Mouse (Mus musculus) monocyte, adult 5-6 weeks (primary cell): Measurements from ENCODE around the gene Khdc4. TPM values are rescaled to one million over a fixed set of nuclear protein-coding genes. Genes with fewer than 3 reads are reported as not detected.
"Not testable (repeated sequence)": the region's sequence is repeated elsewhere in the genome, so short reads cannot be mapped to it uniquely, and the experiment has no call there.

Experiments used
- ATAC-seq: fragments of 153-309, 156-312 bp; replicated peaks from 2 replicates; pipeline ENCODE4 v1.8.0; 2017; ENCODE audit warnings: mild to moderate bottlenecking; ENCODE audit not compliant: low TSS enrichment, insufficient number of reproducible peaks, severe bottlenecking, poor library complexity, low FRiP score
- total RNA-seq: library from RNA; stranded (forward); fragments of 200-1000, 200-491, 200-594 nt; gene quantifications from 3 replicates; pipeline ENCODE4 v1.2.3, GENCODE M21; 2017

Gene Khdc4
- total RNA-seq, 1 experiment from 2014 or later = 82.8 TPM

GRCm38 (mm10) chr3:88714725-88715124 lies 29.1 kb downstream of the Khdc4 start:
- ATAC-seq = no peak

DNA sequence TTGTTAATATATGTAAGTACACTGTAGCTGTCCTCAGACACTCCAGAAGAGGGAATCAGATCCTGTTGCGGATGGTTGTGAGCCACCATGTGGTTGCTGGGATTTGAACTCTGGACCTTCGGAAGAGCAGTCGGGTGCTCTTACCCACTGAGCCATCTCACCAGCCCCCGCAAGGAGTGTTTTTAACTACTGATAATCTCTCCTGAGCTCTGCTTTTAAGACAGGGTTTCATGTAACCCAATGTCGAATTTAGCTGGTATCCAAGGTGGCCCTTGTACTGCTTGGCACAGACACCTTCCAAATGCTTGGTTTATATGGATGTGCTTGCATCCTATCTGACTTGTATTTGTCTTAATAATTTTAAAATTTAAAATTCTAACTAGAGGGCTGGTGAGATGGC lies 30.1 kb downstream of the Khdc4 start:
- not testable (repeated sequence) for ATAC-seq

DNA sequence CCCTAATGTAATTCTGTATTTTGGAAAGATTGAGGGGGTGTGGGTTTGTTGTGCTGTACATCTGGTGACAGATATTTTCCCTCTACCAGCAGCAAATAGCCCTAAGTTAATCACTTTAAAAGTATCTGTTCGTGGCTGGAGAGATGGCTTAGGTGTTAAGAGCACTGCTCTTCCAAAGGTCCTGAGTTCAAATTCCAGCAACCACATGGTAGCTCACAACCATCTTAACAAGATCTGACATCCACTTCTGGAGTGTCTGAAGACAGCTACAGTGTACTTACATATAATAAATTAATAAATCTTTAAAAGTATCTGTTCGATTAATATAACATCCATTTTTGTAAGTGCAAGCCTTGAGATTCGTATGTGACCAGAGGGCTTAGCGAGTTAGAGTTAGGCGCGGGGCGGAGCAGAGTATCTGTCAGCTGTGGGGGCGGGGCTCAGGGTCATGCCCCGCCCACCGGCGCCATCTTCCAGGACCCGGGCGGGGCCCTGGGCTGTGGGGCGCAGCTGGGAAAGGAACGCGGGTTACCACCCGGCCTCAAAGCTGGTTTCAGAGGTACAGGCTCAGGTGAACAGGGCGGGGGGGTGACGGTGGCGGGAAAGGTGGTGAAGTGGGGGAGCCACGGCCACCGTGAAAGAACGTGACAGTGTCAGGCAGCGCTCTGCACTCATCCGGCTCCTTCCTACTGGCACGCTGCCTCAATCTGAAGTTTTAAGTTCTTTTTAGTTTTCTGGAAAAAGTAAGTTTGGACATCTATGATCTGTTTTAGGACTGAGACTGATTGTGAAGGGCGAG lies 31.0 kb downstream of the Khdc4 start, which contains the start of gene Rit1:
Rit1 (plus strand) TSS at position 440 of the 799 bp plus-strand sequence.
- ATAC-seq = peak; percentile 89

DNA sequence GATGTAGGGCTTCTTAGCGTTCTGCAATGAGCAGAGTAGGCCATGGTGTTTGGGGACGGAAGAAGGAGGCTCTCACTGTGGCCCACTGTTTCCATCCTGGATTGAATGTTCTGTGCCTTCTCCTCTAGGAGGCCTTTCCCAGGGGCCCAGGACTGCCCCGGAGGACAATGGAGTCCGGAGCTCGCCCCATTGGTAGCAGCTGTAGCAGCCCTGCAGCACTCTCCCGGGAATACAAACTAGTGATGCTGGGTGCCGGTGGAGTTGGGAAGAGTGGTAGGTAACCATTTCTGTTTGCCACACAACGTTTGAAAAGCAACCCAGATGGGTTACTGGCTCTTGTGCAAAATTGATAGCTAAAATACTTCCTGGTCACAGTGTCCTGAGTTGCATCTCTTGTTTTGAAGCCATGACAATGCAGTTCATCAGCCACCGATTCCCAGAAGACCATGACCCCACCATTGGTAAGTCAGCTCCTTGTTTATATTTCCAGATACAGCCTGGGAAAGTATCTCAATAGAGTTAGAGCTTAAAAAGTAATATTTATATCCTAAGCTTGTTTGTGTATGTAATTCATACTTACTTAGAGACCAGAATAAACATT lies 31.7 kb downstream of the Khdc4 start:
- no peak for ATAC-seq

GRCm38 (mm10) chr3:88717831-88718230 lies 32.2 kb downstream of the Khdc4 start:
- ATAC-seq = no peak

DNA sequence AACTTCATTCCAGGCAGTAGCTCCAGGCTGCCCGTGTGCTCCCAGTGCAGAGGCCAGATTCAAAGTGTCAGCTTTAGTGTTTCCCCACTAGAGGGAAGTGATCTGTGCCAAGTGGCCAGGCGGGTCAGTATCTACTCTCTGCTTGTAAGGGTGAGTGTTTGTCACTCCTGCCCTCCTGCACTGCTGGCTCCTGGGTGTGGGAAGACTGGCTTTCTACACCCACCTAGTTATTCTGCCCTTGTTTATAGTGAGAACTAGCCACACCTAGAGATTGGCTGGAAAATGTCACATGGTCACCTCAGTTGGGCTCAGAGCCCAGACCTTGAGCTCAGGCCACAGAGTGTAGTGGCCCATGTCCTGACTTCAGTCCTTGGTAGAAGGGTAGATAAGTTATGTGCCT lies 33.5 kb downstream of the Khdc4 start:
- ATAC-seq = no peak

DNA sequence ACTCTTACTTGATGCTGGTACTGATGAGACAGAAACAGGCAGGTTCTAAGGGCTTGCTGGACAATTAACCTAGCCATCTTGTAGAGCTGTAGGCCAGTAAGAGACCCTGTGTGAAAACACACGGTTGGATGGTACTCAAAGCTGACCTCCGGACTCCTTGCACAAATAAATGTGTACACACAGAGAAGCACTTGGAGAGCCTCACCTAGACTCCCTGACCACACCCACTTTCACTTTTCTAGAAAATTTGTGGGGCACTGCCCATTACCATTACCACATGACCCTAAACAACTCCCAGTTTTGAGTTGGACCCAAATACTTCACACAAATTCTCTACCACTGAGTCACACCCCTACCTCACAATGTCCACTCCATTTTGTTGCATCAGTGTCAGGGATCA lies 51.0 kb downstream of the Khdc4 start:
- ATAC-seq = no peak

- ATAC-seq = peak; percentile 93
Observed at GRCm38 (mm10) chr3:88738641-88739040, 53.0 kb downstream of the Khdc4 start.

GRCm38 (mm10) chr3:88740147-88740546 lies 54.5 kb downstream of the Khdc4 start:
- ATAC-seq = no peak

- ATAC-seq = no peak
Observed at GRCm38 (mm10) chr3:88745534-88745933, 59.9 kb downstream of the Khdc4 start.

- ATAC-seq = no peak
Observed at GRCm38 (mm10) chr3:88746139-88746870, 60.7 kb downstream of the Khdc4 start.

DNA sequence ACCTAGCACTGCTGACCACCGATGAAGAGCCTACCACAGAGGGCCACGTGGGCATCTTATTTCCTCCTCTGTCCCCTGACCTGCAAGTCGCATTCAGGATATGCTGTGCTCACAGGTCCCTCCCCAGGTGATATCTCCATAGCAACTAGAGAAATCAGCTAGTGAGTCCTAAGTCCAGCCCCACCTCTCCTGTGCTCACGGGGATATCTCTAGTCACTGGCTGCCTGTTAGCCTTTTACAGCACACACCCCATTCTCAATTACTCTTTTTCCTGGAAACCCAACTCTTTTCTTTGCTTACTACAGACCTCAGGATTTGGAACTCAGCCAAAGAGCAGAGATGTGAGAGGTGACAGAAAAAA lies 61.2 kb downstream of the Khdc4 start:
- ATAC-seq = no peak

GRCm38 (mm10) chr3:88754283-88754682 lies 68.7 kb downstream of the Khdc4 start:
- no peak for ATAC-seq

DNA sequence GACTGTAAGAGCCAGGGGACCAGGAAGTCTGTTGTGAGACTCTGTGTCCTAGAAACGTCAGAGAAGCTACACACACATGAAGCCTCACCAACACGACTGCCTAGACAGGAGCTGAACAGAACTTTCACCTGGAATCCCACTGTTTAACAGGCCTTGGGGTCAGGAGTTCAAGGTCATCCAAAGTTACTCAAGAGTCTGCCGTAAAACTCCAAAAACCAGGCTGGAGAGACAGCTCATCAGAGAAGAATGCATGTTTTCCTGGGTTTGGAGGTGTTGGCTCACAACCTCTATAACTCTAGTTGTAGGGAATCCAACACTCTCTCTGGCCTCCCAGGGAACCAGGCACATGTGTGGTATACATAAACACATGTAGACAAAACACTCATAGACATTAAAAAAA lies 69.9 kb downstream of the Khdc4 start:
- ATAC-seq = no peak

GRCm38 (mm10) chr3:88756276-88756675 lies 70.7 kb downstream of the Khdc4 start:
- no peak for ATAC-seq

GRCm38 (mm10) chr3:88758045-88758500 lies 72.5 kb downstream of the Khdc4 start:
- no peak for ATAC-seq

- ATAC-seq = no peak
Observed at GRCm38 (mm10) chr3:88761619-88762018, 76.0 kb downstream of the Khdc4 start.

DNA sequence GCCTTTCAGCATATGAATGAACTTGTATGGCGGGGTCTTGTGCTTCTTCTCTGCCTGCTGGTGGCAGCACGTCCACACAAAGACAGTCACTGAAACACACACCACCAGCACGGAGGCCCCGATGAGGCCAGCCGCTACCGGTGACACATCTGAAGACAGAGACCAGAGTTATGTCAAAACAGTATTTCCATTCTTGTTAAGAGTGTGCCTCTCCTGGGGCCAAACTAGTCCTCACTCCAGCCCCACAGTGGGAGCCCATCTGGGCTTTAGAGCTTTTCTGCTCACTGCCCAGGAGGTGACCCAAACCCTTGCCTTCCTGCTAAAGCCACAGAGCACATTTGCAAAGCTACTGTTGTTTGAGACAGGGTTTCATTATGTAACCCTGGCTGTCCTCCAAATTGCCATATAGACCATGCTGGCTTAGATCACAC lies 76.8 kb downstream of the Khdc4 start:
- no peak for ATAC-seq
